ENCODE assay signal across 9 mouse cellular contexts in the genomic region with DNA sequence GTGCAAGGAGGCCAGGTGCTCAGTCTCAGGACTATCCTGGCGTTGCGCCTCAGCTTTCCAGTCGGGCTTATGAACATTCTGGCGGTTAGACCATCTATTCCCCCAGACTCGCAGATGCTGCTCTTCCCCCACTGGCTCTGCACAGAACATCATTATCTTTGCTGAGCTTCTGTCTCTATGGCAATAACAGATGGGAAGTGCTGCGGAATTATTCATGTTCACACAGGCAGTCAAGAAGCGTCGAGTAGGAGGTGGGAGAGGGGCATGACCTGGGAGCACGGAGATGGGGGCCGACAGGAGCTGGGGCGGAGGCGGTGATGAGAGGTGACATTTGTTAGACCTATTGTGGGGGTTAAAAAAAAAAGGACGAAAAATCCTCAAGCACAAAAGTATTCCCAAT. TPM values are rescaled to one million over a fixed set of nuclear protein-coding genes. Genes with fewer than 3 reads are reported as not detected.
DNase-seq lines count a peak whose midpoint lies in the region; ATAC-seq lines count a peak whose summit lies in the region.
"Had no signal": no experiment of that assay in that cellular context is flagged by ENCODE, and none has a peak within 500 bp of the region (broad histone marks: within the 10 kb centered on the region; RNA-seq: fewer than 3 reads in every experiment).

No protein-coding gene starts in this region.

- no peaks in the 10 kb centered on the region for H3K36me3 ChIP-seq in forebrain, embryonic 15.5 days
- no peaks in the 10 kb centered on the region for H3K36me3 ChIP-seq in intestine, embryonic 16.5 days (ENCODE audit: control insufficient read depth, insufficient read depth, low read length)
- H3K36me3 ChIP-seq in limb, embryonic 12.5 days, result peaks cover 11% of the 10 kb centered on the region
- no peaks in the 10 kb centered on the region for H3K36me3 ChIP-seq in neural tube, embryonic 11.5 days (ENCODE audit: control insufficient read depth, insufficient read depth, low read length)

- H3K27me3 ChIP-seq in forebrain, embryonic 15.5 days, result no peaks in the 10 kb centered on the region
- no peaks in the 10 kb centered on the region for H3K27me3 ChIP-seq in intestine, embryonic 16.5 days (replicated peaks; ENCODE audit: control insufficient read depth, insufficient read depth, low read length)
- H3K27me3 ChIP-seq in limb, embryonic 12.5 days, result no peaks in the 10 kb centered on the region
- no peaks in the 10 kb centered on the region for H3K27me3 ChIP-seq in neural tube, embryonic 11.5 days (ENCODE audit: control insufficient read depth, insufficient read depth, low read length)
- H3K27me3 ChIP-seq: Patski had no signal

- H3K4me2 ChIP-seq in forebrain, embryonic 15.5 days (replicated peaks), result peak overlapping the region; percentile 79
- peak overlapping the region; percentile 75 for H3K4me2 ChIP-seq in intestine, embryonic 16.5 days (ENCODE audit: low read depth, low read length)
- peak overlapping the region; percentile 74 for H3K4me2 ChIP-seq in limb, embryonic 12.5 days
- peak overlapping the region; percentile 67 for H3K4me2 ChIP-seq in neural tube, embryonic 11.5 days (ENCODE audit: low read depth)

- DNase-seq in cerebellum, adult 11 months, result peak; percentile 28
- peak; percentile 72 for DNase-seq in neural tube, embryonic 11.5 days (ENCODE audit: low spot score)
- peak; percentile 46 to 61 for DNase-seq in thymus, postnatal 36 days

- H3K9me3 ChIP-seq in forebrain, embryonic 15.5 days, result no peaks in the 10 kb centered on the region
- H3K9me3 ChIP-seq in intestine, embryonic 16.5 days (ENCODE audit: control insufficient read depth, low read length), result no peaks in the 10 kb centered on the region; the same call in 1 of the 2 replicates
- H3K9me3 ChIP-seq in limb, embryonic 12.5 days, result no peaks in the 10 kb centered on the region
- no peaks in the 10 kb centered on the region for H3K9me3 ChIP-seq in neural tube, embryonic 11.5 days (ENCODE audit: control insufficient read depth, low read length)

- H3K4me3 ChIP-seq in brown adipose tissue, adult 24 weeks (ENCODE audit: insufficient read depth, low read depth, low read length), result peak overlapping the region; percentile 90
- H3K4me3 ChIP-seq in forebrain, embryonic 15.5 days, result peak overlapping the region; percentile 96
- peak overlapping the region; percentile 92 for H3K4me3 ChIP-seq in intestine, embryonic 16.5 days (ENCODE audit: low read length)
- peak overlapping the region; percentile 95 for H3K4me3 ChIP-seq in limb, embryonic 12.5 days (replicated peaks)
- peak overlapping the region; percentile 96 for H3K4me3 ChIP-seq in neural tube, embryonic 11.5 days (ENCODE audit: low read depth, low read length)

- H3K4me1 ChIP-seq in brown adipose tissue, adult 24 weeks (ENCODE audit: control insufficient read depth, insufficient read depth, insufficient read length, low read length), result peaks cover 10% of the 10 kb centered on the region
- peaks cover 32% of the 10 kb centered on the region for H3K4me1 ChIP-seq in forebrain, embryonic 15.5 days
- H3K4me1 ChIP-seq in intestine, embryonic 16.5 days (ENCODE audit: control insufficient read depth, insufficient read depth, low read length), result peaks cover 15% of the 10 kb centered on the region
- H3K4me1 ChIP-seq in limb, embryonic 12.5 days (replicated peaks), result peaks cover 26% of the 10 kb centered on the region
- peaks cover 16% of the 10 kb centered on the region for H3K4me1 ChIP-seq in neural tube, embryonic 11.5 days (ENCODE audit: control insufficient read depth, insufficient read depth, low read length)

- ATAC-seq in cerebellum, adult (ENCODE audit: insufficient number of reproducible peaks, low FRiP score, low TSS enrichment), result no peak
- peak; percentile 42 for ATAC-seq in forebrain, embryonic 15.5 days (replicated peaks)
- ATAC-seq in intestine, embryonic 16.5 days, result no peak
- no peak for ATAC-seq in limb, embryonic 12.5 days (ENCODE audit: insufficient number of reproducible peaks, insufficient read depth, low FRiP score, low TSS enrichment, low read depth)
- ATAC-seq in neural tube, embryonic 11.5 days (ENCODE audit: insufficient read depth, low FRiP score, low TSS enrichment), result peak; percentile 16; the same call in 1 of the 2 replicates

- peak overlapping the region; percentile 99; the same call in 1 of the 2 replicates for H3K27ac ChIP-seq in brown adipose tissue, adult 24 weeks (replicated peaks; ENCODE audit: low read depth, low read length)
- H3K27ac ChIP-seq in forebrain, embryonic 15.5 days (replicated peaks), result peak overlapping the region; percentile 99
- H3K27ac ChIP-seq in intestine, embryonic 16.5 days (ENCODE audit: low read length), result peak overlapping the region; percentile 99
- peak overlapping the region; percentile 99 for H3K27ac ChIP-seq in limb, embryonic 12.5 days
- peak overlapping the region; percentile 99 for H3K27ac ChIP-seq in neural tube, embryonic 11.5 days (ENCODE audit: low read depth, low read length)

- 2% methylated on average over 13 of the region's 13 CpGs for WGBS in forebrain, embryonic 15.5 days
- 4% methylated on average over 13 of the region's 13 CpGs for WGBS in intestine, embryonic 16.5 days
- WGBS in limb, embryonic 12.5 days, result 2% methylated on average over 13 of the region's 13 CpGs
- WGBS in neural tube, embryonic 11.5 days, result 1% methylated on average over 13 of the region's 13 CpGs

- peak overlapping the region; percentile 92; the same call in 1 of the 2 replicates for H3K9ac ChIP-seq in forebrain, embryonic 15.5 days (replicated peaks)
- H3K9ac ChIP-seq in intestine, embryonic 16.5 days (ENCODE audit: low read depth, low read length), result peak overlapping the region; percentile 94
- H3K9ac ChIP-seq in limb, embryonic 12.5 days (replicated peaks), result 0 out of 2 replicates have a peak overlapping the region, but pooled peaks have one; percentile 34
- H3K9ac ChIP-seq in neural tube, embryonic 11.5 days (ENCODE audit: low read length), result peak overlapping the region; percentile 93

RNA-seq across cellular contexts. Expression of gene Skil, which starts 1.7 kb away (rescaled TPM):
- polyA plus RNA-seq in brown adipose tissue, adult 24 weeks (2012; ENCODE audit: insufficient read depth, insufficient read length, missing spikeins), result 18.4 and 21.4 TPM in 2 replicates
- polyA plus RNA-seq in forebrain, embryonic 15.5 days (2015; fragmentation: Nextera tagmentation; extraction: Ambion mirVana), result 28.6 and 30.7 TPM in 2 replicates
- 14.2 and 15.9 TPM in 2 replicates for polyA plus RNA-seq in intestine, embryonic 16.5 days (2015; fragmentation: Nextera tagmentation; extraction: Ambion mirVana)
- 34.5 and 36.2 TPM in 2 replicates for polyA plus RNA-seq in limb, embryonic 12.5 days (2016; fragmentation: Nextera tagmentation; extraction: Ambion mirVana)
- polyA plus RNA-seq in neural tube, embryonic 11.5 days (2014; fragmentation: Nextera tagmentation; extraction: Ambion mirVana), result 57.4 and 60.1 TPM in 2 replicates

RNA-seq across cellular contexts. Expression of gene Cldn11, which starts 56.5 kb away (rescaled TPM):
- polyA plus RNA-seq in brown adipose tissue, adult 24 weeks (2012; ENCODE audit: insufficient read depth, insufficient read length, missing spikeins), result not detected in 2 replicates
- polyA plus RNA-seq in forebrain, embryonic 15.5 days (2015; fragmentation: Nextera tagmentation; extraction: Ambion mirVana), result 34.8 and 40.0 TPM in 2 replicates
- polyA plus RNA-seq in intestine, embryonic 16.5 days (2015; fragmentation: Nextera tagmentation; extraction: Ambion mirVana), result 4.4 and 5.2 TPM in 2 replicates
- polyA plus RNA-seq in limb, embryonic 12.5 days (2016; fragmentation: Nextera tagmentation; extraction: Ambion mirVana), result 4.9 and 5.2 TPM in 2 replicates
- polyA plus RNA-seq in neural tube, embryonic 11.5 days (2014; fragmentation: Nextera tagmentation; extraction: Ambion mirVana), result 19.0 and 20.9 TPM in 2 replicates
- polyA plus RNA-seq: Patski had no signal

Comparison
In these comparisons a context has a peak if more than half of its experiments do, and no peak if none do; other contexts are left out.
1. ATAC-seq: peak in forebrain, embryonic 15.5 days (single experiment) and neural tube, embryonic 11.5 days (single experiment); none in cerebellum, adult (single experiment), intestine, embryonic 16.5 days (single experiment) and limb, embryonic 12.5 days (single experiment).
2. H3K9ac ChIP-seq: peak in every context shown above with its lines; median percentile 94 in intestine, embryonic 16.5 days; 93 in neural tube, embryonic 11.5 days; 92 in forebrain, embryonic 15.5 days; 34 in limb, embryonic 12.5 days.
3. Peak in every context shown above with its lines, with median percentiles within 50 percentile points of each other: DNase-seq, H3K27ac ChIP-seq, H3K4me3 ChIP-seq and H3K4me2 ChIP-seq.